Mouse (Mus musculus) forebrain, postnatal 0 days (tissue): Measurements from ENCODE around the gene Npb. TPM values are rescaled to one million over a fixed set of nuclear protein-coding genes. Genes with fewer than 3 reads are reported as not detected.

ENCODE experiments used
- ATAC-seq: fragments of 200-750 bp; cut with Nextera tagmentation; 2 replicates; pipeline ENCODE4 v1.8.0; 2017; ENCODE audit warnings: mild to moderate bottlenecking, moderate library complexity
- DNase-seq: peaks from one replicate; pipeline ENCODE4 v3.0.0-alpha.2; 2015
- H3K27ac ChIP-seq: fragments of 300-500 bp; sonication (generic); 2 replicates; pipeline ENCODE4 v1.5.1; 2014; ENCODE audit warnings: low read depth, mild to moderate bottlenecking, antibody characterized with exemption, low read length, moderate library complexity, mixed read lengths
- H3K27me3 ChIP-seq: fragments of 300-500 bp; sonication (generic); 2 replicates; pipeline ENCODE4 v1.6.1; 2014; ENCODE audit warnings: mild to moderate bottlenecking, low read length, mixed read lengths; ENCODE audit not compliant: insufficient read depth
- H3K36me3 ChIP-seq: fragments of 300-500 bp; sonication (generic); 2 replicates; pipeline ENCODE4 v1.6.1; 2014; ENCODE audit warnings: mild to moderate bottlenecking, moderate library complexity; ENCODE audit not compliant: insufficient read depth
- H3K4me1 ChIP-seq: fragments of 300-500 bp; sonication (generic); 2 replicates; pipeline ENCODE4 v1.6.1; 2014; ENCODE audit warnings: antibody characterized with exemption; ENCODE audit not compliant: insufficient read depth
- H3K4me2 ChIP-seq: fragments of 300-500 bp; sonication (generic); 2 replicates; pipeline ENCODE4 v1.6.1; 2014; ENCODE audit warnings: low read depth, mild to moderate bottlenecking, moderate library complexity
- H3K4me3 ChIP-seq: fragments of 300-500 bp; sonication (generic); 2 replicates; pipeline ENCODE4 v1.5.1; 2014; ENCODE audit warnings: low read depth, low read length, mixed read lengths
- H3K9ac ChIP-seq: fragments of 300-500 bp; sonication (generic); 2 replicates; pipeline ENCODE4 v1.6.1; 2014; ENCODE audit warnings: mild to moderate bottlenecking
- H3K9me3 ChIP-seq: fragments of 300-500 bp; sonication (generic); 2 replicates; pipeline ENCODE4 v1.6.1; 2016; ENCODE audit warnings: low read length
- CTCF ChIP-seq: sonication (generic); IDR thresholded peaks from 2 replicates; pipeline ENCODE4 v1.5.1; 2016; ENCODE audit warnings: antibody characterized with exemption, control low read depth, low read depth
- WGBS: fragments of 180-500 bp; shearing (Covaris S2); extraction: QIAGEN DNeasy Blood & Tissue Kit; methylation state at CpG from one replicate; pipeline ENCODE4 v1.1.7; 2014; 5-methylcytosine and 5-hydroxymethylcytosine counted together
- polyA plus RNA-seq: library from polyadenylated mRNA; unstranded; fragments of >200 nt; fragmentation: Nextera tagmentation; extraction: Ambion mirVana; gene quantifications from 2 replicates; pipeline ENCODE4 v1.2.1, GENCODE M21; 2015
- total RNA-seq: library from RNA; depleted of rRNA; stranded (reverse); fragments of >200 nt; gene quantifications from 2 replicates; pipeline ENCODE4 v1.2.3, GENCODE M21; 2014

The Npb gene
- total and polyA plus RNA-seq, 2 experiments from 2014 or later: 0.42 TPM; not detected in 1

DNA sequence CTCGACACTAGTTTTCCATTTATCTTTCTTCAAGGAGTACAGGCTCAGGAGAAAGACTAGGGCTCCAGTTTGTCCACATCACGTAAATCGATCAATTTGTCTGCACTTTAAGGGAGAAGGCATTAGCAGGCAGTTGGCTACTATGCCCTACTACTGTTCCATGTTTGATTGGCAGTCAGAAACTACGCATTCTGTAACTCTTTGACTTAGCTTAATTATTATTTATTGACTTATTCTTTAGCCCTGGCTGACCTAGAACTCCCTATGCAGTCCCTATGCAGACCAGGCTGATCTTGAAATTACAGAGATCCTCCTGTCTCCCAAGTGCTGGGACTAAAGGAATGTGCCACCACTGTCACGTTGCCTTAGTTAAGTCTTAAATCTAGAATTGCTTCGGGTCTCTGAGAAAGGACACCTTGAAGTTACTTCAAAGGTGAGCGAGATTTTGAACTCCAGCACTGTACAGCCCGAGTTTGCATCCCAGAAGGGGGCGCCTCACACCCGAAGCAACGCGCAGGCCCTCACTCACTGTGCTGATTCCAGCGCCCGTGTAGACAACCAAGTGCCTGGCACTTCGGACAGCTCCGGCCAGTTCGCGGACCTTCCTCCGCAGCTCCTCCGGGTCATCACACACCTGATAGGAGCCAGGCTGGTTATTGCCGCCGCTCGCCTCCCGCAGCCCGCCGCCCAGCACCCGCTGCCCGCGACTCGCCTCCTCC, 15.8 kb downstream of the Npb start:
- WGBS: 13% methylated on average over 30 of the region's 30 CpGs
- no peaks in the 10 kb centered on the region for H3K9me3 ChIP-seq
- peak; percentile 69 for TF ChIP-seq CTCF

GRCm38 (mm10) chr11:120624680-120625111, 16.4 kb downstream of the Npb start:
- Histone ChIP-seq H3K9me3 (no peaks in the 10 kb centered on the region), H3K27ac (peak overlapping the region; percentile 83), H3K27me3 (no peaks in the 10 kb centered on the region), H3K4me3 (peak overlapping the region; percentile 87), H3K4me1 (peaks cover 5% of the 10 kb centered on the region), H3K9ac (peak overlapping the region; percentile 76), H3K4me2 (peak overlapping the region; percentile 94), H3K36me3 (peaks cover 55% of the 10 kb centered on the region)
- peak; percentile 92 for DNase-seq
- ATAC-seq: peak; percentile 95
- TF ChIP-seq CTCF: no peak
- WGBS: under 1% methylated on average over 53 of the region's 53 CpGs

More for the DNA sequence above, 15.8 kb downstream of the Npb start:
- H3K4me1 ChIP-seq: peaks cover 5% of the 10 kb centered on the region
- peak; percentile 46 for DNase-seq
- H3K4me2 ChIP-seq: peak overlapping the region; percentile 94
- ATAC-seq: peak; percentile 79
- H3K36me3 ChIP-seq: peaks cover 52% of the 10 kb centered on the region
- peak overlapping the region; percentile 87 for H3K4me3 ChIP-seq
- H3K27ac ChIP-seq: peak overlapping the region; percentile 83
- H3K9ac ChIP-seq: peak overlapping the region; percentile 76
- H3K27me3 ChIP-seq: no peaks in the 10 kb centered on the region

GRCm38 (mm10) chr11:120625152-120625775, 17.0 kb downstream of the Npb start, which contains the start of gene Sirt7:
Sirt7 (minus strand) TSS chr11:120625240.
- peaks cover 5% of the 10 kb centered on the region for H3K4me1 ChIP-seq
- H3K36me3 ChIP-seq: peaks cover 50% of the 10 kb centered on the region
- H3K27ac ChIP-seq: peak within 1 kb of the TSS; percentile 83
- DNase-seq: no peak
- 20% methylated on average over 5 of the region's 5 CpGs for WGBS
- H3K4me2 ChIP-seq: peak within 1 kb of the TSS; percentile 94
- no peaks in the 10 kb centered on the region for H3K27me3 ChIP-seq
- peak; percentile 12; the same call in 1 of the 2 replicates for ATAC-seq
- TF ChIP-seq CTCF: no peak
- H3K4me3 ChIP-seq: peak within 1 kb of the TSS; percentile 87
- H3K9ac ChIP-seq: peak within 1 kb of the TSS; percentile 76
- no peaks in the 10 kb centered on the region for H3K9me3 ChIP-seq

DNA sequence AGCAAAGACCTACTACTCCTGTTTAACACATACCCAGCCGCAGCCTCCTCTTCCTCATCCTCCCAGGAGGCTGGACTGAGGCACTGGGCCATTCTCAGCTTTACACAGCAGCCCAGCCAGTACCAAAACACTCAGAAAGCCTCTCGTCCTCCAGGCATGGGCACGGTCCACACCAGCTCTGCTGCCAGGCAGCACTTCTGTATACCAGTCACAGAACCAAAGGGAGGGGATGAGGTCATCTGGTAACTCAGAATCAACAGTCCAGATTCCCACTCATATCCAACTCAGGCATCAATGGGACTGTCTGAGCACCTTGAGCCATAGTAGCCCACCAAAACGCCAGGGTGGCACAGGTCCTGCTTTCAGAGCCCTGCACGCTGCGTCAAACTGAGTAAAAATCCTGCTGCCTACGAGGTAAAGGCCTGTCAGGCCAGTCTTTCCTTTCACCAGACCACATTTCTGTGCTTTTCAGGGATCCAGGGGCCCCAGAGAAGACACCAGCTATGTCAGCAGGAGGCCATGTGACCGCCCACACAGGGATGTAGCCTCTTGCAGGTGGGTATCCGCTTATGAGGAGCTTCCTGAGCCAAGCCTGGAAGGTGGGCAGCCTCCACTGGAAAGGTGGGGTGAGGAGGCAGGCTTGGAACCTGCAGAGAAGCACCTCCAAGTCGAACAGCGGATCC, 18.6 kb downstream of the Npb start:
- Histone ChIP-seq H3K4me3 (no peak overlapping the region), H3K4me1 (peaks cover 5% of the 10 kb centered on the region), H3K9me3 (no peaks in the 10 kb centered on the region), H3K9ac (no peak overlapping the region), H3K4me2 (no peak overlapping the region), H3K27ac (no peak overlapping the region), H3K36me3 (peaks cover 34% of the 10 kb centered on the region), H3K27me3 (no peaks in the 10 kb centered on the region)
- ATAC-seq (no peak), DNase-seq (no peak)
- 90% methylated on average over 11 of the region's 11 CpGs for WGBS
- TF ChIP-seq CTCF: no peak

DNA sequence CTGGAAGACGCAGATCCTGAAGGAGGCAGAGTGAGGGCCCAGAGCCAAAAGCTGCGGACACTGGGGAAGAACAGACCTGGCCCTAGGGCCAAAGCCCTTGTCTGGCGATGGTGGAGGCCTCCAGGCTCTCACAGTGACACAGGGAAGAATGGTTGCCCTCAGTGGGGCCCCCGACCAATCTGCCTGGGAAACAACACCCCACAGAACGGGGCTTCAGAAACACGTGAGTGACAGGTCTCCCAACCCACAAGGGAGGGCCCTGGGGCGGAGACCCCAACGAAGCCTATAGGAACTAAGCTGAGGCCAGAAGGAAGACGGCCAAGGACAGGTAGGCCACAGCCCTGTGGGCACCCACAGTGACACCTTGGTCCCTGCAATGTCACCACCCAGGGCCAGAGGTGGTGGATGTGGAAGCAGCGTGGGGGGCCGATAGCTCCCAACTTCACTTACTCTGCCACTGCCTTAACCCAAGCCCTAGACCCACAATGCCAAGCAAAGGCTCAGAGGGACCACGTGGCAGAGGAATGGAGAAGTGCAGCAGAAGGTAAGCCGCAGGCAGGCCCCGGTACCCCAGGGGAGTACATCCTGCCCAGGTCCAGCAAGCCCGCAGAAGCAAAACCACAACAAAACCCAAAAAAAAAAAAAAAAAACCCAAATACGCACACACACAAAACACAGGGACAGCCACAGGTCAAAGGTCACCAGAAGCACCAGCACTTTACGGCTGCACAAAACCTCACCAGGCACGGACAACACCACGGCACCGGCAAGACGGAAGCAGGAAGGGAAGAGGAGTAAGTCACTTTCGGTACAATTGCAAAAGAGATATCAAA, 19.4 kb downstream of the Npb start:
- H3K27ac ChIP-seq: no peak overlapping the region
- no peak overlapping the region for H3K4me3 ChIP-seq
- H3K4me2 ChIP-seq: no peak overlapping the region
- peaks cover 5% of the 10 kb centered on the region for H3K4me1 ChIP-seq
- H3K27me3 ChIP-seq: no peaks in the 10 kb centered on the region
- no peak for TF ChIP-seq CTCF
- peaks cover 30% of the 10 kb centered on the region for H3K36me3 ChIP-seq
- WGBS: 81% methylated on average over 22 of the region's 22 CpGs
- DNase-seq (no peak), ATAC-seq (no peak)
- no peaks in the 10 kb centered on the region for H3K9me3 ChIP-seq
- no peak overlapping the region for H3K9ac ChIP-seq

DNA sequence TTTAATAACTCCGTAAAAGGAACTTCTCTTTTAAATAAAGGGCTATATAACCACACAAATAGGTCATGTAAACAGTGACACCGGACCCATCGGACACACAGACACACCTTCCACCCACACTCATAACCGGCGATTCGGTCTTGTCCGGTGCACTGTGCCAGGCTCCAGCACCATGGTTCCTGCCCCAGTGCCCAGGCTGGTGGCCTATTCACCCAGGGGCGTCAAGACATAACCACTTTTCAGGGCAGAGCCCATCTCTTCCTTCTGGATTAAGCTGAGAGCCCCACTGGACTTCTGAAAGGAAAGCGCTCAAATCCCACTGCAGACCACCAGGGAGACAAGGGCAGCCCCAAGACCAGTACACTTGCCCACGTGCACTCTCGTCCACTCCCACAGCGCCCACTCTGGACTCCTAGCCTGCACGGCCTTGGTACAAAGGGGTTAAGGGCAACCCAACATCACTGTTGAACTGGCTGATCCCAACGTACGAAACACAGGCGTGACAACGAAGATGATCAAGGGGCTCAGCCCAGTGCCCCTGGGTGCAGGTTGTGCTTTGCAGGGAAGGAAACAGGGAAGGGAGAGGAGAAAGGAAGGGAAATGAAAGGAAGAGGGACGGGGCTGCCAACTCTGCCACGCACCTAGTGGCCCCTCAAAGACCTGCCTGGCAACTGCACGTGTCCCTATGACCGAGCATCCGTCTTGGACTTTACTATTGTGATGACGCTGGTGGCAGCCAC, 20.5 kb downstream of the Npb start:
- Histone ChIP-seq H3K27me3 (no peaks in the 10 kb centered on the region), H3K27ac (no peak overlapping the region), H3K4me1 (peaks cover 5% of the 10 kb centered on the region), H3K36me3 (peaks cover 22% of the 10 kb centered on the region), H3K4me3 (no peak overlapping the region), H3K9me3 (no peaks in the 10 kb centered on the region), H3K9ac (no peak overlapping the region), H3K4me2 (no peak overlapping the region)
- DNase-seq (no peak), ATAC-seq (no peak)
- TF ChIP-seq CTCF: no peak
- WGBS: 93% methylated on average over 23 of the region's 23 CpGs
